Mouse (Mus musculus): ENCODE data around the gene Cemip2.

Gene Cemip2

GRCm38 (mm10) chr19:21780663-21781062 is 2.5 kb downstream of the Cemip2 start:
- DNase-seq, result peak; percentile 46

DNA sequence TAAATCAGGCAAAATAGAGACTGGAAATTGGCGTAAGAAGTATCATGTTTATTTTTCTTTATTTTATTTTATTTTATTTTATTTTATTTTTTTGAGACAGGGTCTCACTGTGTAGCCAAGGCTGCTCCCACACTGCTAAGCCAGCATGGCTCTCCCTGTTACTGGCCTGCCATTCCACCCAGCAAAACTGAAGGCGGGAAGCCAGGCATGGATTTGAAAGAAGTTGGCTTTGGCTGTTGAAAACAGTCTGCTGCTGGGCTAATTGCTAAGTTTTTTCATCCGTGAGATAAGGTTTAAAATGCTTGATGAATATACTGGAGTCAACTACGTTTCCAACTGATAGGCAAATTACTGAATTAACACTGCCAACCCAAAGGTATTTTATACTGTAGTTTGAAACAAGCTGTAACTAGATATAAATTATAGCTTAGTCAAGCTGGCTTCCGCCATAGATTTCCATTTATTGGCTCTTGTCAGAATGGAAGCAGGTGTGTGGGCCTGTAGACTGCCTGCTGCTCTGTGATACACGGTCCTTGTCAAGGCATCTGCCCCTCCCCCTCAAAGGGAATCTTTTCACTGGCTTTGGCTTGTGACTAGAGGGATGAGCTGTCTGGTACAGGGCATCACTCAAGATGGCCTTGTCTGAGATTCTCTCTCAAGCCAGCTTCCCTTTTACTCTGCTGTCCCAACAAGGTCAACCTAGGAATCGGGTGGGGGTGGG is 3.1 kb downstream of the Cemip2 start:
- no peak for DNase-seq

- no peak for DNase-seq
Measured at GRCm38 (mm10) chr19:21781787-21782432, 3.8 kb downstream of the Cemip2 start.

GRCm38 (mm10) chr19:21783717-21784116 is 5.6 kb downstream of the Cemip2 start:
- DNase-seq, result no peak

DNA sequence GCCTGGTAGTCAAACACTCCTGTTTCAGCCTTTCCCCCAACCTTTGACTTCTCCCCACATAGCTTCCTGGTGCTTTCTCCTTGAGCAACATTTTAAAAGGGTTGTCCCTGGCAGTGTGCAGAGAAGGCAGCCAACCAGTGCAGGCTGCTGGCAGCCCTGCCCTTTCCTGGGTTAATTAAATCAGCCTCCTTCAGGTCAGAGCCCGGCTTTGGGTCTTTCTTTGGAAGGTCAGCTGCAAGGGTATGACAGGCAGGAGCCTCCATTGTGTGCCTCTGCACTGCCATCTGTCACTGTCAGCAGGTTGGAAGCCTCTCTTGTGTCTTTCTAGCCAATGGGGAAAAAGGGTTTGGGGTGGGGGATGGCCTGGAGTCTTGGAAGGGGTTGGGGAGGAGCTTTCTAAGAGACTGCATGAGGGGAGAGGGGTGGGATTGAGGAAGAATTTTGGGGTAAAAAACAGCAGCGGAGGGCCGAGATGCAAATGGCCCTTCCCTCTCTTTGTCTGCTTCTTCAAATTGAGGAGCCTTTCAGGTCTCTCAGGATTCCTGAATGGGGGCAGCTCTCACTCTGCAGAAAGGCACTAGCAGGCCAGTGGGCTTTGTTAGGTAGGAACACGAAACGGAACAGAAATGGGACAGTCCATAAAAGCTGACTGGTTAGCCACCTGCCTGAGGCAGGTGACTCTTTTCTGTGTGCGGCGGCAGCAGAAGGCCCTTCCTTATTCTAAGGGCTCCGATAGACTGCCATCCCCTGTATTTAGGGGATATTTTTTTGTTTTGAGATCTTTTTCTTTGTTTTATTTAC is 6.4 kb downstream of the Cemip2 start:
- DNase-seq, result peak; percentile 56

- DNase-seq, result no peak
Measured at GRCm38 (mm10) chr19:21785132-21785528, 7.0 kb downstream of the Cemip2 start.

GRCm38 (mm10) chr19:21787004-21787480 is 8.9 kb downstream of the Cemip2 start:
- DNase-seq, result no peak

DNA sequence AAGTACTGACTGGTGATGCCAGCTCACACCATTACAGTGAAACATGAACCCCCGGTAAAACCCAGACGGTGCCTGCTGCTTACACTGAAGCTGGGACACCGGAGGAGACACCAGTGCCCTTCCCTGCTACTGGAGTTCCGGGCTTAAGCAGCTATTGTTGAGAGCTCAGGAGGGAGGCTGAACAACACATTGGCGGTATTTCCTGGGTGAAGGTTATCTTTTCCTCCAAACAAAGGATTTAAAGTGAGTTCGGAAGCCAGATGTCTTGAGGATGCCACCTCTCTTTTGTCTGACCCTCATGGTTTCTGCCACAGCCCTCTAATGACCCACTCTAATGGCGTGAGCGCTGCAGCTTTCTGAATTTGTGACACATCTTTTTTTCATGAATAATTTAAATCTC is 10.9 kb downstream of the Cemip2 start:
- no peak for DNase-seq

DNA sequence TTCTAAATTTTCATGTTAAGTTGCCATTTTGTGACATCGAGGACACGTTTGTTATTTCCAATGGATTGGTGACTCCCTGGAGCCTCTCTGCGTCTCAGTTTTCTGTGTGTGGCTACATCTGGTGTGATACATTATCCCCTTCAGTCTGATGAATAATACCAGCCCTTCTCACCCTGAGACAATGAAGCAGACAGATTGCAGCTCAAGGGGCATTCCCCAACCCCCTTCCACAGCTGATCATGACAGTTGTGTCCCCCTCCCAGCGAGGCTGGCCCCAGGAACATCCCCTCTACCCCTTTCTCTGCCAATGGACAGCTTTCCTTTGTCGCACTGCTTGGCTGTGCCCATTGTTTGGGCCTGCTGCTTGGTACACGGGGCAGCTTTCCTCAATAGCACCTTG is 11.5 kb downstream of the Cemip2 start:
- no peak for DNase-seq

- DNase-seq, result no peak
Measured at GRCm38 (mm10) chr19:21791386-21791785, 13.2 kb downstream of the Cemip2 start.

GRCm38 (mm10) chr19:21791826-21792225 is 13.7 kb downstream of the Cemip2 start:
- DNase-seq, result no peak

DNA sequence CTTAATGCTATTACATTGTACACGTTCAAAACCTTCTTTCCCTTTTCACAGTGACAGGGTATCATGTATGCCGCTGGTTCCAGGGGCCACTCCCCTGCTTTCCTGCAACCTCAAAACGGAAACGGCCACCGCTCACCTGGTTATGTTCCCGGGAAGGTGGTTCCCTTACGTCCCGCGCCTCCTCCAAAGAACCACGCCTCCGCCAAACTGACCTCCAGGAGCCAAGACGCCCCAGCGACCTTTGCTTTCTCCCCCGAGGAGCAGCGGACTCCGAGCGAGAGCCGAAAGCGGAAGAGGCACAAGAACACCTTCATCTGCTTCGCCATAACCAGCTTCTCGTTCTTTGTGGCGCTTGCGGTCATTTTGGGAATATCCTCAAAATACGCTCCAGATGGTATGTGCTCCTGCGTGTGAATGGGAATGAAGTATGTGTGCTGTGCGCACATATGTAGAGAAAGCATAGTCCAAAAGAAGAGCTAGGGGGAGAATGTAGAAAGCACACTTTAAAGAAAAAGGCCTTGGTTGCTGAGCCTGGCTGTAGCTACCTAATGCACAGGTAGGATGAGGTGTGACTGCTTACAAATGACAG is 14.5 kb downstream of the Cemip2 start:
- DNase-seq, result no peak

DNA sequence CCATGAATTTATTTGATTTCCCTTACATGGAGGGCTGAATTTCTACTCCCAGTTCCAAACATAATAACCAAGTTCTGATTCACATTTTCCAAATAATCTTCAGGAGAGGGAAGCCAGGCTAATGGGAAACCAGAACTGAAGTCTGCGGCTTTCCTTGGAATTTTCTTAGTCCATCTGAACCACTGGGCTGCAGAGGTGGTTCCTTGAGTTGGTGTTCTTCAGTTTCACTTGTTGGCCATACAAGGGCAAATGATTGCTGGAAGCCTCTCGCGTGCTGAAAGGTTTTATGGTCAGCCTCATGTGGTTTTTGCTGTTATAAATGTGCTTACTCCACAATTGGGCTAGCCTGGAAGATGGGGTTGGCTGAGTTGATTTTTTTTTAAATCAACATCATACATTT is 16.4 kb downstream of the Cemip2 start:
- DNase-seq, result no peak

DNA sequence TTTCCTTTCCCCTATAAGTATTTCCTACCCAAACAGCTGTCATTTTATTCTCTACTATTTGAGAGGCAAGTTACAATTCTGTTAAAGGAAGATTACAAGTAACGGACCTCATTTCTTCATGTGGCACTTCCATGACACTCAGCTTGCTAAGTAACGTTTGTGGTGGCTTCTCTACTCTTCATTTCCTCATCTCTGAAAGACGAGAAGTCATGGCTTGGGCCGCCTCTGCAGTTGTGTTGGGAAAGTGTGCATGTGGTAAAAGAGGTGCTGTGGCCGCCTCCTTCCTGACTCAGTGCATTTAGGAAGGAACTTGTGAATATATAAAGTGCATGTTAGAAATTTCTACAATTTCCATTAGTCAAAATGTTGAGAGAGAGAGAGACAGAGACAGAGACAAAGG is 18.2 kb downstream of the Cemip2 start:
- DNase-seq, result no peak

GRCm38 (mm10) chr19:21798700-21799099 is 20.6 kb downstream of the Cemip2 start:
- no peak for DNase-seq

DNA sequence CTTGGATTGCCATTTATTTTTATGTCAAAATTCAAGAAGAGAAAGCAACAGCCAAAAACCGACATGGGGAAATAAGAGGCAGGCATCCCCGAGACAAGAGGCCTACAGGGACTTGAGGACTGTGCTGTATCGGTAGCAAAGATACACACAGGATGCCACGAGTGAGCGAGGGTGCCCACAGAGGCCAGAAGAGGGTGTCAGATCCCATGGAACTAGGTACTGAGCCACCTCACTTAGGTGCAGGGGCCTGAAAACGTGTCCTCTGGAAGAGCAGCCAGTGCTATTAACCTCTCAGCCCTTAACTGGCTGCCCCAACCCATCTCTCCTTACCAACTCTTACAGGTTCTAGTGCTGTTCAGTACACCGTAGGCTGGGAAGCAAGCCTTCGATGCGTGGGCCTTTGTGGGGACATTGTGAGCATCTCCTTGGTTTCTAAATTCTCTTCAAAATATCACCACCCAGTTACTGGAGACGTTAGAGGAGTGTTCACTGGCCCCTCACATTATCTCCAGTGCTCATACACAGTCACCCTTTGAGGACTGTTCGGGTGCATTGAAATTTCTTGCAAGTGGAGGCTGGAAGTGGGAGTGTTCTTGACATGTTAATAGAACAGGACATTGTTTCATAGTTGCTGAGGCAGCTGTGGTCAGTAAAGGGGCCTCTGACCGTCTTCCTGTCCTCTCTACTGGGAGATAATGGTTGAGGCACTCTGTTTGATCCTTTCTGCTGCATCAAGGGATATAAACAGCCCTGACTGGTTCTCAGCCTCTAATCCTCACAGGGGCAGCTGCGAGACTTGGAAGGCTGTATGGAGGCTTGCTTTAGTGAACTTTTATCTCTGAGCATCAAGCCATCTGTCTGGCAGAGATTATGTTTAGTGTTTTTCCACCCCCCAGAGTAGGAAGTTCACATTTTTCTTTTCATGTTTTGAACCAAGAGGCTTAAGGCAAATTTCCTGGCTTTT is 21.6 kb downstream of the Cemip2 start:
- peak; percentile 49 for DNase-seq

- no peak for DNase-seq
Measured at GRCm38 (mm10) chr19:21804488-21804887, 26.3 kb downstream of the Cemip2 start.

GRCm38 (mm10) chr19:21805305-21805704 is 27.2 kb downstream of the Cemip2 start:
- DNase-seq, result no peak

DNA sequence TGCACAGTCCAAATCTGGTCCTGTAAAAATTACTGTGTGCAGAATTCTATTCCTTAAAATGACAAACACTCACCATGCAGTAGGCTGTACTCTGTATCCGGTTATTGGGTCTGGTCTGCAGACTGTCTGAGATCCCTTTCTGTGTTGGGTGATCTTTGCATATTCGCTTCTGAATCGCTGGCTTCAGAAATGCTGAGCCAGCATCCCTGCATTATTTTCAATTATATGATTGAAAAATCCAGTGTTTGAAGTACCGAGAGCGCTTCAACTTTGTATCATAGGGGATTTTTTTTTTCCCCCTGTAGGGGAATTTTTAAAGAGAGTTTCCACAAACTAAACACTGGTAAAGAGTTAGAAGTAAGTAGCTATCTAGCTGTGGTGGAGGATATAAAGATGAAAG is 32.0 kb downstream of the Cemip2 start:
- DNase-seq, result no peak

DNA sequence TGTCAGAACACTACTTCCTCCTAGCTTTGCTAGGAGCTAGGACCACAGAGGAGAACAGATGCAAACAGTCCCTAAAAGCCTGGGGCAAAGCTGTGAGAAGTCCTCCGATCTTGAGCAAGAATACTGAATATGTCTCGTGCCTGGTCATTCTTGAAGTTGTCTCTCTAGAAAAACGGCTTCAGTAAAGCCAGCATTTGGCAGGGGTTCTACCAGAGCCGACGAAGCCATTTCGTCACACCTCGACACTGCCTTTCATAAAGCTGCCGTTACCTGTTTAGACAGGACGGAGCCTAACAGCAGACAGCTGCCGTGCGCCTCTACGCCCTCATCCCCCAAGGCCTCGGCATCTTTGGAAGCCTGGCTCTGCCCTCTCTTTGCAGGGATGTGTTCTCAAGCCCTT is 35.4 kb downstream of the Cemip2 start:
- no peak for DNase-seq

DNA sequence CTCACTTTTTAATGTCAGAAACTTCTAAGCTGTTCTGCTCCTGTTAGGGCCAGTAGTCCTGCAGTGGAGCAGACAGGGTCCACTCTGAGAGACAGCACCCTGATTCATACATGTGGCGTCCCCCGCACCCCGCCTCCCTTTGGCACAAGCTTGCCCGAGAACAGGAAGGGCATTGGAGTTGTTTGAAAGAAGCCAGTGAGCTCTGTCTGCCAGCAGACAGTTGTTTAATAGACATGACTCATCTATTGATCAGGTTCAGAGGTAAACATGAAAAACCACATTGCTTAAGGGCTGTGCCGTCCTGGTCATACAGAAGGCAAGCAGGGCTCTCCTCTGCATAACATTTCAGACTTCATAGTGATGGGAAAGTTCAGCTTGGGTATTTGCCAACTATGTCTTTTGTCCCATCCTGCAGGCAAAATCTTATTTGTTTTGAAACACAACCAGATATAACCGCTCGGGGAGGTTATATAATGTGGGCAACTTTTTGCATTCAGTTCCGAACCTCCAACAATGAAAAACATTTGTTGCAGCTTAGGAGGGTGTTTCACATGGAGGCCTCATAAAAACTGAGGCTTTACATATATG is 36.4 kb downstream of the Cemip2 start:
- no peak for DNase-seq

GRCm38 (mm10) chr19:21816260-21816659 is 38.1 kb downstream of the Cemip2 start:
- no peak for DNase-seq

All from kidney, postnatal 10 days (tissue).